Mouse (Mus musculus) natural killer cell, adult 2 months (primary cell): ENCODE measurements around the gene Tead4.
"Not testable (repeated sequence)": the region's sequence is repeated elsewhere in the genome, so short reads cannot be mapped to it uniquely, and the experiment has no call there.

Experiments used
- DNase-seq, 2 experiments: peaks; one replicate each; pipeline ENCODE4 v3.0.0; 2022; ENCODE audit warnings: low spot score in 2 of 2

Gene Tead4

GRCm38 (mm10) chr6:128300134-128301001 is at the start of gene Tead4:
Gene Tead4 (minus strand): TSS chr6:128300823.
- no peak for DNase-seq

DNA sequence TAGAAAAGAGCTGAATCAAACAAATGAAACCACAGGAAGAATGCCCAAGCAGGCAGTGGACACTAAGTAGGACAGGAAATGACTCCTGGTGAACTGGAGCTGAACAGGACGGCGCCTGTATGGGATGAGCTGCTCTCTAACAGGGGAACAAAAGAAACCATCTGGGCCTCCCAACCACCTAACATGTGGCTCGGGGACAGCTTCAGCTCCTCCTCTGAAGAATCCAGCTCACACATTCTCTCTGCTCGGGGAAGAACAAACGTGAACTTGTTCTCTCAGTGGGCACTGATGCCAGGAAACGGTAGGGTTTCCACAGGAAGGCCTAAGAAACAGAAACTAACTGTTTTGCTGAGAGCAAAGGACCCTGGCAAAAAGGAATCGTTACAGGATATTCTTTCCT is 49.1 kb upstream of the Tead4 start:
- no peak for DNase-seq

DNA sequence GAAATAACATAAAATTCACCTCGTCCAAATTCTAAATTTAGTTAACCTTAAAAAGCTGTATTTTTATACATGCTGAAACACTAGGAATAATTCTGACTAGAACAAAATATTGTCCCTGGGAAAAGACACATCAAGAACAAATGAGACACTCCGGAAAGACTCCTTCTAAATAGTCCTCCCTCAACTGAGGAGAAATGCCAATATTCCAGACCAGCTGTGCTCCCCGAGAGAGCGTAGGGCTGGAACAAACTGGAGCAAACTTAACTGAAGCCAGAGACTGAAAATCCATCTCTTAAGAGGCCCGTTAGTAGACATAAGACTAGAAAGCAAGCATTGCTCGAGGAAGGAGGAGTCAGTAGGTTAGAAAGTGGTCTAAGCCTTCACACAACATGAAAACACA is 46.2 kb upstream of the Tead4 start:
- no peak for DNase-seq

DNA sequence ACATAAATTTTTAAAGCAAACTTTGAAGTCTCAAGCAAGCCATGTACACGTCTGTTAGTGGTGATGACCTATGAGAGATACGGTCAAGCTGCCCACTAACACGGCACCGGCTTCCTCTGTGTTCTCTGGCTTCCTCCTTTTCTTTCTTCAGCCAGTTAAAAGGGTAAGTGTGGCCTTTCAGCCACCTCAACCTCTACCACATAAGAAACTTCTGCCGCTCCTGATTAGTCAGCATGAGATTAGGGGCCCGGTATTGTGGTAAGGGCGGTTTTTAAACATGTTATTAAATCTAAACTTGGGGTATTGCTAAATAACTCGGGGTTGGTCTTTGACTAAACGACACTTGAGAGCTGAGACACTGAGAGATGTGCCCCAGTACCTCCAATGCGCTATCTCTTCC is 45.0 kb upstream of the Tead4 start:
- DNase-seq = peak; percentile 15 to 39

DNA sequence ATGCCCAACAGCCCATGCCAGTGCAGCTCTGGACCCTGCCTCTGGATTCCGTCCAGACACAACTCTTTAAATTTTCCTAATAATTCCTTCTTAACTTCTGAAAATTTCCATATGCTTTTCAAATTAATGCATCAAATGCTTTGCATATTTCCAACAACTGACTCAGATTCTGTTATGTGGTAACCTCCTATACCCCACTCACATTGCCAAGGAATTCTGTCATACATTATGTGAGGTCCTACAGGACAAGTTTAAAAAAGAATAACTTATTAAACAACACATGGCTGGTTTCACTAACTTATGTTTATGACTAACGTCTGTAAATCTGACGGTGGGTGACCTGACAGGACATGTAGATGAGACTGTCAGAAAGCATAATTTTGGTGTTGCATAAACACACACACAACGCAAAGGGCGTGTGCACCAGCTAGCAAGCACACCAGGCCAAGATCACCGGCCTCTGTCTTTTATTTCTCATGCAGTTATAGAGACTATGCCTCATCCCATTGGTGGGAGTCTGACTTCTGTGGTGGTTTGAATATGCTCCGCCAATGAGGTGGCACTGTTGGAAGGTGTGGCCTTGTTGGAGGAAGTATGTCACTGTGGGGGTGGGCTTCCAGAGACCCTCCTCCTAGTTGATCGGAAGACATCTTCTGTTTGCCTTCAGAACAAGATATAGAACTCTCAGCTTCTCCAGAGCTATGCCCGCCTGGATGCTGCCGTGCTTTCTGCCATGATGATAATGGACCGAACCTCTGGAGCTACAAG is 41.5 kb upstream of the Tead4 start:
- DNase-seq = no peak

GRCm38 (mm10) chr6:128338876-128339275 is 38.3 kb upstream of the Tead4 start:
- DNase-seq = no peak

GRCm38 (mm10) chr6:128337467-128337866 is 36.8 kb upstream of the Tead4 start:
- no peak for DNase-seq

GRCm38 (mm10) chr6:128334397-128335124 is 33.9 kb upstream of the Tead4 start:
- peak; percentile 9 to 52 for DNase-seq

- DNase-seq = peak; percentile 25 to 56
These were observed 17.7 kb upstream of the Tead4 start for GRCm38 (mm10) chr6:128318317-128318716.

- no peak for DNase-seq
These were observed 15.0 kb upstream of the Tead4 start for GRCm38 (mm10) chr6:128315597-128315996.

DNA sequence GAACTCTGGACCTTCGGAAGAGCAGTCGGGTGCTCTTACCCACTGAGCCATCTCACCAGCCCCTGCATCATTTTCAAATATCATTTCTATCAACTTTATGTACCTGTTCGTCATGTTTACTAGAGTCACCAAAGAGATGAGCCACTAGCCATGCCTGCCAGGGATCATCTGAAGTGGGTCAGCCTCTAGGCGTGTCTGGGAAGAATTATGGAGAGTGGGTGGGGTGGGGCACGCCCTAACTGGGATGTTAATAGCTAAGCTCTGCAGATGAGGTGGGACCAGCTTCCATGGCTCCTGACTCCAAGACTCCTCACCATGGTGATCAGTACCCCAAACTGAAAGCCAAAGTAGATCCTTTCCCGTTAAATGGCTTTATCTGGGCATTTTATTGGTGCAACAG is 14.2 kb upstream of the Tead4 start:
- DNase-seq = no peak

DNA sequence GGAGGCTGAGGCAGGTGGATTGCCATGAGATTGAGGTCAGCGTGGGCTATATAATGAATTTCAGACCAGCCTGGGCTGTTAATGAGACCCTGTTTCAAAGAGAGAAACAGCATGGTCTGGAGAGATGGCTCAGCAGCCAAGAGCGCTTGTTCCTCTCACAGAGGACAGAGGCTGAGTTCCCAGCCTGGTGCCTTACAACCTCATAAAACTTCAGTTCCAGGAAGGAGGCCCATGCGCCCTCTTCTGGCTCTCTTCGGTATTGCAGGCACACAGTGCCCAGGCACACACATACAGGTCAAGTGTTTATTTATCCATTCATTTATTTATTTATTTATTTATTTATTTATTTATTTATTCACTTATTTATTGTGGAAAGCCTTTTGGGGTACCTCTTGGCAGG is 7.7 kb upstream of the Tead4 start:
- peak in 1 of 2 experiments; percentile 18 for DNase-seq

GRCm38 (mm10) chr6:128304801-128305200 is 4.2 kb upstream of the Tead4 start:
- DNase-seq = no peak

DNA sequence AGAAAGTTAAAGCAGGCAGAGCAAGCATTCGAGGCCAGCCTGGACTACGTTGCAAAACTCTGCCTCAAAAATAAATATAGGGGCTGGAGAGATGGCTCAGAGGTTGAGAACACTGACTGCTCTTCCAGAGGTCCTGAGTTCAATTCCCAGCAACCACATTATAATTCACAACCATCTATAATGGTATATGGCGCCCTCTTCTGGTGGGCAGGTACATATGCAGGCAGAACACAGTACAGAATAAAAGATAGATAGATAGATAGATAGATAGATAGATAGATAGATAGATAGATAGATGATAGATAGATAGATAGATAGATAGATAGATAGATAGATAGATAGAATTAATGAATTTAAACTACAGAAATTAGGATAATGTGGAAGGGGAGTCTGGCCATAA is 2.0 kb upstream of the Tead4 start:
- not testable (repeated sequence) for DNase-seq

- DNase-seq = no peak
These were observed 1.3 kb upstream of the Tead4 start for GRCm38 (mm10) chr6:128301891-128302290.

DNA sequence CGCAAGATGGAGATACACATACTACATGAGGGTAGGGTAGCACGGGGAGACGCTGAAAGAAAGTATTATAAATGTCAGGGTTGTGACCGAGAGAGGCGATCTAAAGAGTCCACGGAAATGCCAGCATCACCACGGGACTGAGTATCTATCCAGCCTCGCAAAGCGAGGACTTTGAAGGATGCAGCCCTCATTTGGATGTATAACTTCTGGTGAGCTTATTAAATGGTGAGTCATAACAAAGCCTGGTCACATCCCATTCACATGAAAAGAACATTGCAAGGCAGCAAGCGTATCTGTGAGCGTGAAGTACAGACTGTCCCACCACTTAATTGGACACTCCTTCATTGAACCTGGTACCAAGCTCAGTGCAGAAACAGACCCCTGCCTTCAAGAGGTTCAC is 835 bp upstream of the Tead4 start:
- no peak for DNase-seq

- DNase-seq = no peak
These were observed 1.1 kb downstream of the Tead4 start for GRCm38 (mm10) chr6:128299292-128300133.

GRCm38 (mm10) chr6:128298246-128298645 is 2.4 kb downstream of the Tead4 start:
- DNase-seq = no peak

- DNase-seq = no peak
These were observed 3.8 kb downstream of the Tead4 start for GRCm38 (mm10) chr6:128296750-128297393.

- DNase-seq = no peak
These were observed 4.5 kb downstream of the Tead4 start for GRCm38 (mm10) chr6:128295876-128296749.
